Mouse (Mus musculus) liver, adult (tissue): ENCODE results near the gene Fstl3.

ENCODE experiments used
- GATA4 ChIP-seq: IDR thresholded peaks from 2 replicates; pipeline ENCODE4 v1.6.1; 2014; ENCODE audit warnings: mild to moderate bottlenecking, low read length; ENCODE audit not compliant: insufficient replicate concordance

The Fstl3 gene

GRCm38 (mm10) chr10:79777103-79777531 lies at the start of gene Fstl3:
Gene Fstl3 (plus strand): TSS chr10:79777272.
- no peak for TF ChIP-seq GATA4

DNA sequence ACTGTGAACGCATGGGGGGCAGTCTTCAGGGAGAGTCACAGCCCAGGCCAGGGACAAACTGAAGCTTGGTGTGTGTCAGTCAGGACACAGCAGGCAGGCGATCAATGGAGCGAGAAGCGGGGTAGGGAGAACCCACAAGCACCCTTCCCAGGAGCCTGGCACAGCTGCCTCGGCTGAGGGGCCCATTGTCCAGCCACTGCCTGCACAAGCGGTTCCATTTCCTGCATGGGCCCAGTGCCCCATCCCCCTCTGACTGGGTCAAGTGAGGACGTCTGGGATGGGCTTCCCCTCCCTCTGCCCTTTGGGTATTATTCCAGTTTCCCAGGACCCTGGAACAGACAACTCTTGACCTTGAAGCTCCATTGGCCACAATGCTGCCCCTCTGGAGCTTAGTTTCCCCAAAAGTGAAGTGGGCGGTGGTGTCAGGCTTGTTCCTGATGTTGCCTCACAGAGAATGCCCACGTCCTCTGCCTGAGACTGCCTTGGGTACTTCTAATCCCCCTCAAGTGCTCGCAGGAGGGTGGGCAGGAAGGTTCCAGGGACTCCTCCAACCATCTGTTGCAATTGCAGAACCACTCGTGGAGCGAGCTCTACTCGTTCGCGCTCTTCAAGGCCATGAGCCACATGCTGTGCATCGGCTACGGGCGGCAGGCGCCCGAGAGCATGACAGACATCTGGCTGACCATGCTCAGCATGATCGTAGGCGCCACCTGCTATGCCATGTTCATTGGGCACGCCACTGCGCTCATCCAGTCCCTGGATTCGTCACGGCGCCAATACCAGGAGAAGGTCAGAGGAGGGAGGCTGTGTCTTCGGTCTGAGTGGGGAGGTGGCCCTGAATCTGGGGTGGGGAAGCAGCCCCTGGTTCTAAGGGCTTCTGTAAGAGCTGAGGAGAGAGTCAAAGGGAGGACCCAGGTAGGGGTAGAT lies 48.5 kb upstream of the Fstl3 start:
- no peak for TF ChIP-seq GATA4

- TF ChIP-seq GATA4 = no peak
These were observed 47.6 kb upstream of the Fstl3 start for GRCm38 (mm10) chr10:79729357-79729965.

DNA sequence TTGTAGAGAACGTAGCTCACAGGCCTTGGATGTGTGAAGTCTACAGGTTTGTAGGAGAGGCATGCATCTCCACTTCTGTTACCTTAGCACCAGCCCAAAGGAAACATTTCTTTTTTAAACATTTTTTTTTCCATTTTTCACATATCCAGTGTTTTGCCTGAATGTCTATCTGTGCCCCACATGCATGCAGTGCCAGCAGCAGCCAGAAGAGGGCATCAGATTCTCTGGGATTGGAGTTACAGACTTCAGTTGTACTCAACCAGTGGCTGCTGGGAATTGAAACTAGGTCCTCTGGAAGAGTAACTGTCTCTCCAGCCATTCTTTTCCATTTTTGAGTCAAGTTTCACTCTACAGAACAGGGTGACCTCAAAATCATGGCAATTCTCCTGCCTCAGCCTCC lies 44.6 kb upstream of the Fstl3 start:
- no peak for TF ChIP-seq GATA4

GRCm38 (mm10) chr10:79733847-79734246 lies 43.2 kb upstream of the Fstl3 start:
- TF ChIP-seq GATA4 = no peak

- no peak for TF ChIP-seq GATA4
These were observed 41.7 kb upstream of the Fstl3 start for GRCm38 (mm10) chr10:79735361-79735760.

DNA sequence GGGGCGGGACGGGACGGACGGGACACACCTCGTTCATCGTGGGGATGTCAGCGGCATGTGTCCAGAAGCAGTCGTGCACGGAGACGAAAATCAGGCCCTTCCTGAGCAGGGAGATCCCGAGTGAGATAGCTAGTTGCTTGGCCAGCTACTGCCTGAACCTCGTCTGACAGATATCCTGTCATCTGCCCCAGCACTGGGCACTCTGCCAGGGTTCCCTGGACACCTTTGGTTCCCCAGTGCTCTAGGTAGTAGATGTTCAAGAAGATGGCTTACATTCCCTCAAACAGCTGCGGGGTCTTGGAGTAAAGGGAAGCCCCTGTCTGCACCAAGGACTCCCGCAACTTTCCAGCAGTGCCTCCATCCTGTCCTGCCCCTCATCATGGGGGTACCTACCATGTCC lies 40.4 kb upstream of the Fstl3 start:
- TF ChIP-seq GATA4 = no peak

GRCm38 (mm10) chr10:79738259-79738658 lies 38.8 kb upstream of the Fstl3 start:
- no peak for TF ChIP-seq GATA4

GRCm38 (mm10) chr10:79739234-79739633 lies 37.8 kb upstream of the Fstl3 start:
- no peak for TF ChIP-seq GATA4

GRCm38 (mm10) chr10:79740863-79741262 lies 36.2 kb upstream of the Fstl3 start:
- no peak for TF ChIP-seq GATA4

DNA sequence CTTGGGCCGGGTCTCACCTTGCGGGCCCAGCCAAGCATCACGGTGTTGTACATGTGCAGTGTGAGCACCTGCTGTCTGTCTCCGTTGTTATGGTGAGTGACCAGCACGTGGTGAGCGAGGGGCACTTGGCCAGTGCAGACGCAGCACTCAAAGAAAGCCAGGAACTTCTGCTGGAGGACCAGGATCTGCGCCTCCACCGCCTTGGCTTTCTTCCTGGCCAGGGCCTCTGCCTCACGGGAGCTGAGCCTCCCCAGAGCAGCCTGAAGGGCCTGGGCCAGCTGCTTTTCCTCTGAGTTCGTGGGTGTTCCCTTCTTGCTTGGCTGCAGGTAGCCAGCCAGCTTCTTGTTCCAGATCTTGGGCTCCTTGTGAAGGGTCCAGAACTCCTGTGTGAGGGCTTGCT lies 33.9 kb upstream of the Fstl3 start:
- no peak for TF ChIP-seq GATA4

- TF ChIP-seq GATA4 = no peak
These were observed 33.3 kb upstream of the Fstl3 start for GRCm38 (mm10) chr10:79743650-79744365.

- TF ChIP-seq GATA4 = no peak
These were observed 31.7 kb upstream of the Fstl3 start for GRCm38 (mm10) chr10:79745411-79745810.

DNA sequence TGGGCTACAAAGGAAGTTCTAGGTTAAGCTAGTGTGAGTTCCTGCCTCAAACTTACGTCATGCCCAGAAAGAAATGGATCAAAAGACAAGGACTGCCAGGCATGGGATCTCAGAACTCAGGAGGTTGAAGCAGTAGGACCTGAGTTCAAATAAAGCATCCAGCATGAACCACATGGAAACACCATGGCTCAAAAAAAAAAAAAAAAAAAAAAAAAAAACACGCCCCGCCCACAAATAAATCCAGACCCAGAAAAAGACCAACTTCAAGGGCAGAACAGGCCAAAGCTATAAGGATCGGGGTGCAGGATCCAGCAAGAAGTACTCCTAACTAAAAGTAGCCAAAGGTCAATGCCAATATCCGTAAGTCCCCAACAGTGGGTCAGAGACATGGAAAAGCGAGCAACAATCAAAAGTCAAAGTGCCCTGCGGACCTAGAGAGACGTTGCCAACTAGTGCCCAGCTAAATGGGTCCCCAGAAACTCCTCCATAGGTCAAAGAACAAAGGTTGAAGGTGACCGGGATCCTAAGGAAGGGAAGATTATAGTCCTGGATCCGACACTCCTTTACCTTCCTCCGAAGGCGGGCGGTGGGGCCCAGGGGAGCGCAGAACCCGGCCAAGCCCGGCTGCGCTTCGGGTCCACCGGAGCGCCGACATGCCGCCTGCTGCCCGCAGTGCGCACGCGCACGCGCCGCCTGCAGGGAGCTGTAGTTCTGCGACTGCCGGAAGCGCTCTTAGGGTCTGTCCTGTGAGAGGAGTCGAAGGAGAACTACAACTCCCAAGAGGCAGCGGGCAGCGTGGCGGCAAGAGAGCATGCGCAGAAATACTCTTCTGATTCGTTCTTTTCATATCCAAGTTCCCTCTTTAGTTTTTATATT lies 30.9 kb upstream of the Fstl3 start, which contains the start of gene Polrmt:
TSS of gene Polrmt (minus strand) at position 684 of the 876 bp plus-strand sequence.
- TF ChIP-seq GATA4 = no peak

DNA sequence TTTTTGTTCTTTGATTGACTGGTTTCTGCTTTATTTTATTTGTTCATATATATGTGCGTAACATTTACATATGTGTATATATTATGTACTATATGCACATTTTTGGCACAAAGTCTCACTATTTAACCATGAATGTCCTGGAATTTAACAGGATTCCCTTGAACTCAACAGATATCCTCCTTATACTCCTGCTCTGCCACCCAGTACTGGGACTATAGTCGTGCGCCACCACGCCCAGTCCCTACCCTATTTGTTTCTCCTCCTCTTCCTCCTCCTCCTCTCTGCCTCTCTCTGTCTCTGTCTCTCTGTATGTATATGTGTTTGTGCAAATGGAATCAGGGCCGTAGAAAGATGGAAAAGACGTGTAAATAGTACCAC lies 30.3 kb upstream of the Fstl3 start:
- TF ChIP-seq GATA4 = no peak
